Mouse (Mus musculus) lung, postnatal 4 days (tissue): Measurements from ENCODE around the gene Amt.
"Not testable (repeated sequence)": the region's sequence is repeated elsewhere in the genome, so short reads cannot be mapped to it uniquely, and the experiment has no call there.

Experiments
- DNase-seq, 2 experiments: peaks; one replicate each; pipeline ENCODE4 v3.0.0; 2021

Gene Amt

DNA sequence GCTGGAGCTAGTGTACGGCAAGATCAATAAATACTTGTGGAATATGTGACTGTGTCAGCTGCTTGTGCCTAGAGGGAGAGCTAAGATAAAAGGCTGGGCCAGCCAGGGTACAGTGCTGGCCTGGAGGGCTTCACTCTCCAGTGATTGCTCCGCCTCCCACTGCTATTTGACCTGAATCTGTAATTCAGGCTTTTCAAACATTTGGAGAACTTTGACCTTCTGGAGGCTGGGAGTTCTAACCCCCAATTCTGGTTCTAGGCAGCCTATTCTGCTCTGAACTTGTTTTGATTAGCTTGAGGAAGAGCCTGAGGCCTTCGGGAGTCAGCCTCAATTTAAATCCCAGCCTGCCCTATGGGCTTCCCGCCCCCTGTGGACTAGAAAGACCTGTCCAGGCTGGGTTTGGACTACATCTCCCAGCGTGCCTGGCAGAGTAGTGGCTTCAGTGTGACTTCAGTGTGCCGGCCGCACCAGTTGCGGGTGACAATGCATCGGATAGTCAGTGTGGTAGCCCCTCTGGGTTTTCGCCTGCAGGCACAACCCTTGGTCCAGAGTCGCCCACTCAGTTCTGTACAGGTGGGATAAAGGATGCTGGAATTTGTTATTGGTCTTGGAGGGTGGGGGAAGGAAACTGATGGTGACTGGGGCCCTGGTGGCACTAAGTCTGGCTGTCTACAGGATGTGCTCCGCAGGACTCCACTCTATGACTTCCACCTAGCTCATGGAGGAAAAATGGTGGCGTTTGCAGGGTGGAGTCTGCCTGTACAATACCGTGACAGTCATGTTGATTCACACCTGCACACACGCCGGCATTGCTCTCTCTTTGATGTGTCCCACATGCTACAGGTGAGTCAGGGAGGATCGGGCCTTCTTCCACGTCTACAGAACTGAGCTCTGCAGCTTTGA lies at the start of gene Amt:
Gene Amt (plus strand): TSS at position 401 of the 903 bp plus-strand sequence.
- peak; percentile 29 to 57 for DNase-seq

DNA sequence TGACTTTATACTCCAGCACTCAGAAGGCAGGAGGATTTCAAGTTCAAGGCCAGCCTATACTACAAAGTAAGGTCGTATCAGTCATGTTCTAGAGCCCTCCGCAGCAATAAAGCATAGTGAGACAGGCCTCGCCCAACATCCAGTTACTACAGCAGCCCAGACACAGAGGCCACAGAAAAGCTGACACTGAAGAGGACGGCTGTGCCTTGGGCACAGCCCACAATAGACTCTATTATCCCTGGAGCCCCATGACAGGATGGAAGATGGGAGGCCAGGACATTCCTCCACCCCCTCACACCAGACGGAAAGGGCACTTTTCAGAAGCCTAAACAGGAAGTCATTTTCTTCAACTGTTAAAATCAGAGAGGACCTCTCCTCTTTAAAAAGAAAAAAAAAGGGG lies 47.7 kb upstream of the Amt start:
- no peak for DNase-seq

DNA sequence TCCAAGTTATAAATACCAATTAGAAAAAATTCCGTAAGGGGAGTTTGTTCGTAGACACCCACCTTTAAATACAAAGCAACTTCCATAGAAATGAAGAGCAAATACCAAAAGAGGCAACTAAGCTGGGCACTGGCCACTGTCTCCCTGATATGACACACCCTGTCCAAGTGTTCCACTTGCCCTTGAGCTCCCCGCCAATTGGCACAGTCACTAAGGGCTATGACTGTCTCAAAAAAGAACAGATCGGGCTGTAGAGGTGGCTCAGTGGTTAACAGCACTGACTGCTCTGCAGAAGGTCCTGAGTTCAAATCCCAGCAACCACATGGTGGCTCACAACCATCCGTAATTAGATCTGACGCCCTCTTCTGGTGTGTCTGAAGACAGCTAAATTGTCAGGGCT lies 44.8 kb upstream of the Amt start:
- DNase-seq, result no peak

DNA sequence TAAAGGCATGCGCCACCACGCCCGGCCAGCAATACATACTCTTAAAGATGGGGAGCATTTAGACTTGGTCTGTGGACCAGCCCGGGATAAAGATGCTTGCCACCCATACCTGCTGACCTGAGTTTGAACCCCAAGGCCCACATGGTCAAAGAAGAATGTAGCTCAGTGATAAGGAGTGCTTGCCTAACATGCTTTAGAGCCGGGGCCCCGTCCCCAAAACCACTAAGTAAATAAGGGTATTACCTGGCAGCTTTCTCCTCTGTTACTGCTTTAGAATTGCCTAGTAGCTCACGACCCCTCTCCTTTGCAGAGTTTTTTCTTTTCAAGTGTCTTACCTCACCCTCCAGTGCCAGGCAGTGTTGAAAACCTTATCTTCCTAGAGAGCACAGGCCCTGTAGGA lies 43.9 kb upstream of the Amt start:
- no peak for DNase-seq

DNA sequence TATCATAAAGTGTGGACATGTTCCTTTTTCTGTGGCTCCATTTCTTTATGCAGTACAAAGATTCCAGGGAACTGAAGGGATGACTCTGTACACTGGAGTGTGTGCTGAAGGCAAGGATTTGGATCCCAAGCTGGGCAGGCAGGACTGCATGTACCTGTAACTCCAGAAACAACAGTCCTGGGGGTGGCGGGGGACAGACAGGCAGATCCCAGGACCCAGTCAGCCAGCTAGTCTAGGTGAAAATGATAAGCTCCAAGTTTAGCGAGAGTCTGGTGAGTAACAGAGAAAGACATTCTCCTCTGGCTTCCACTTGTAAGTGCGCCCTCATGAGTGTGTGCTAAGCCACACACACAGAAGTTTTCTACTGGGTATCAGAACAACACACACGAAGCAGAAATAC lies 36.1 kb upstream of the Amt start:
- DNase-seq, result no peak

DNA sequence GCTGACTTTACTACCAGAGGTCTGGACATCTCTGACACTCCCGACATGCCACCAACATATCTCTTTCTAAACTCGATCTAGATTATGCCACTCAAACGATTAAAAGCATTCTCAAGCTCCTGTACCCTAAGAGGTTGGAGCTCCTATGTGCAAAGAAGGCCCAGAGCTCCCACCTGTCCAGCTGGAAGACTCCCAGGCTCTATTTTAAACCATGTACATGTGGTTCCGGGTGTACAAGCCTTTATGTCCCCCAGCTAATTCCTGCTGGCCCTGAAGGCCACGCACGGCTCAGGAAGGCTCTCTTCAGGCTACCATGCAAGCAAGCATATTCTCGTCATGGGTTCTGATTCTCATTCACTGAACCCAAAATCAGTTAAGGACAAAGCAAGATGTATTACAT lies 34.8 kb upstream of the Amt start:
- no peak for DNase-seq

DNA sequence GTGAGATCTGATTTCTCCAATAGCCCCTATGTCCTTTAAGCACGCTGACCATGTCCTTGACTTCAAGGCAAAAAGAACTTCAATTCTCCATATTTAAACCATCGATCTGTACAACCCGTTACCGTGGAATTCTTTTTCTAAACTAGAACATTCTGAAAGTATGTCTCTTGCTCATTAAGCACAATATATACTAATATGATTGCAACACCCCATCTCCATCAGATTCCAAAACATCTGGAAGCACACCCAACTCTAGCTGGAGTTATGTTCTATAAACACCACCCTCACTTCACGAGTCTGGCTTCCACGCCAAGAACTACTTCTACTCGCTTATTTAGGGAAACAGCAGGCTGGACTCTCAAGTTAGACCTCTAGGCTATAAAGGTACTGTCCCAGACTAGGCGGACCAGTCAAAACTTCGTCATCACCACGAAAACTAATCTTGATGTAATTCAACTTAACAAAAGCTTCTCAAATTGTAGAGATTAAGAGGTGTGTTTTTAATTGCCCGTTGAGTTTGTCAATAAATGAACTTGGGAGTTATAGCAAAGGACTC lies 34.1 kb upstream of the Amt start:
- DNase-seq, result no peak

DNA sequence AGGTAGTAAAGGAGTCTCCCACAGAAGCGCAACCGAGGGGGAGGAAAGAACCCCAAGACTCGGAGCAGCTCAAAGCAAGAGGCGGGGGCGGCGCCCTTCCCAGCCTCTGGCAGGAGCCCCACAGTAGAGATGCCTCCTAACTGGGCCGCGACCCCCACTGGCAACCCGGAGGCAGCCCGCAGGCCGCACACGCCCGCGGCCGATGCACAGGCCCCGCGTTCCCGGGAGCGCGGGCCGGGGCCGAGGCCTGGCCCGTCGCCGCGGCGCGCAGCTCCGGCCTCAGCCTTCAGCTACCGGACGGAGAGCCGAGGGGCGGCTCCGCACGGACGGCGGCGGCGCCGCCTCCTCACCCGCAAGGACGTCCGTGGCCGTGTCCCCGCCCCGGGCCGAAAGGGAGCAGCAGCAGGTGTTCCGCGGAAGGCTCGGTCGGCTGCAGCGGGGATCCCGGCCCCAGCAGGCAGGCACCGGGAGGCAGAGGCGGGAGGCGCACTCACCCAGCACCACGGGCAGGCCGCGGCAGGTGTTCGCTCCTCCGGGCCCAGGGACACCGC lies 33.4 kb upstream of the Amt start:
- no peak for DNase-seq

DNA sequence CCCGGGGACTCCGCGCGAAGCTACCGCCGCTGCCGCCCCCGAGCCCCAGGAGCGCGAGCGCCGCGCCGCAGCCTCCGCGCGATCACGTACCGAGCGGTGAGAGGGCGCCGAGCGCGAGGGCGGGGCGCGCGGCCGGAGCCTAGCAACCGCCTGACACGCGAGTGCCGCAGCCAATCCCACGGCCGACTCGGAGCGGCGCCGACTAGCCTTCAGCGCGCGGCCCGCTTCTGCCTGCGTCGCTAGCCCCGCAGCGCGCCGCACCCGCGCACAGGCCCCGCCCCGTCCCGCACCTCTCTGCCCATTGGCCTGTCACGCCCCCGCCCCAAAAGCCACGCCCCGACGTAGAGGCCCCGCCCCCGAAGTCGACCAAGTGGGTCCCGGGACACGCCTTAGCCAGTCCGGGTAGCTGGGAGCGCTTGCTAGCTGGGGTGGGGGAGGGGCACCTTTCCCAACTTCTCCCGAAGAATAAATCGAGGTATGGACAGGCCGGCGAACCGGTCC lies 32.9 kb upstream of the Amt start, which contains the start of gene Dag1:
Gene Dag1 (minus strand): TSS at position 269 of the 501 bp plus-strand sequence.
- DNase-seq, result peak; percentile 99 to 100

DNA sequence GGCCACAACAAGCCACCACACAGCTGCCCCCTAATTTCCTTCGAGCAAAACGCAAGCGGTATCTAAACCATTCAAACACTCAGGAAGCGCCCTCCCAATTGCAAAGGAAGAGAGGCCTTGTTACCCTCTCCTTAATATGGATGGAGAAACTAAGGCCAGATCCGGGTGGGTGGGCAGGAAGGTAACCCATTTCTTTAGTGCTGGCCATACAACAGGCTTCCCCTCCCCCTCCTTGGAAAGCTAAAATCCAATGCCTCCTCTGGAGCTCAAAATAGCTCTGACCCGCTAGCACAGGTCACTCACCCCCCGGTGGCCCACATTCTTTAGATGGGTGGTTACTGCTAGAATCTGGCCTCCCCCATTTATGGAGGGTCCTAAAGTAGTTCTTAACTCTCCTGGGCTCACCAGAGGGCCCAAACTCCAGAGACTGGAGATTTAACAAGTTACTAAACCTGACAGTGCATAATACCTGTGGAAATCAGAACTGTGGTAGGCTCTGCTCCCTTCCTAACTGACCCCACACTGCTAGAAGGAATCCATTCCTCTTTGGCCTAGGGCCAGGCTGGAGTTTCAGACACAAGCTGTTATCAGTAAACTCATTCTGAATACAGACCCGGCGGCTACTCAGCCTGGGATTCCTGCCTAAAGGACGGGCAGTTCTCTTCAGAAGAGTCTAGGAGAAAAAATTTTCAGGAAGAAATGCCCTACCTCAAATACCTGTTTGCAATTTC lies 32.3 kb upstream of the Amt start:
- DNase-seq, result peak; percentile 67 to 68

DNA sequence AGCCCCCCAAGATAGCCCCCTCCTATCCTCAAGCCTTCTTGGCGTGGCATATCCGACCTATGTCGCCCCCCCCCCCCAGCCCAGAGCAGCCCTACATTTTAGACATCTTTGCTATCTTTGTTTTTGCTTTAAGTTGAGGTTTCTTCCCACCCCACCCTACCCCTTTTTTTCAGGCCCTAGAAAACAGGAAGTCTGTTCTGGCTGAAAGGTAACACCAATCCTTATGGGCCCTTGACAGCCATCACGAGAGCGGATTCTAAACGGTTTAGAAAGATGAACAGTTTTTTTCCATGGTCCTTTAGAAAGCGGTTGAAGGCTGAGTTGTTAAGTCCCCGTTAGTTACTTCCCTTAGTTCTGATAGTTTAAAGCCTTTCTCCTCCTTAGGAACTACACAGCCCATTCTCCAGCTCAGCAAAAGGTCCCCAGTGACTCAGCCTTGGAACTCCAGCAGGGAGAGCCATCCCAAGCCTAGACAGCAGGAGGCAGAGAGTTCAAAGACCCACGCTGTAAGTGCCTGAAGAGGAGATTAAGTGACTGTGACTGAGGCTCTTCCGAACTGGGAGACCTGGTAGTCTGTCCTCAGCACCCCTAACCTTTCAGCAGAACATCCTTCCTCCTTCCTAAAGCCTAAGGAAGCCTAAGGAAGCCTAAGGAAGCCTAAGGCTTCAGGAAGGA lies 30.3 kb upstream of the Amt start:
- DNase-seq, result no peak

DNA sequence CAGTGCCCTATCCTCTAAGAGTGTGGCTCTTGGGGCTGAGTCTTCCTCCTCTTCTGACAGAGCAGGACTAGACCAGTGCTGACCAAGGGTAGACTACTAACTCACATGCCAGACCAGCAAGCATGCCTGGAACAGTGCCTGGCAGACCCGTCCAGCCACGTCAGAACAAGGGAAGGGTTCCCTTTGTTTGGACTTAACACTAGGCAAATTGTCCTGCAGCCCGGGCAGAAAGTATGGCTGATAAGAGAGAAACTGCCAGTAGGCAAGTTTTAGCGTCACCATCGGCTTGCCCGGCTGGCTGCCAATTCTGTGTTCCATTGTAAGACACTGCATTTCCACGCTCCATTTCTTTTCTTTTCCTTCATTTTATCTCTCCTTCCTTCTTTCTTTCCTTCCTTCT lies 29.0 kb upstream of the Amt start:
- DNase-seq, result peak; percentile 27 to 53

DNA sequence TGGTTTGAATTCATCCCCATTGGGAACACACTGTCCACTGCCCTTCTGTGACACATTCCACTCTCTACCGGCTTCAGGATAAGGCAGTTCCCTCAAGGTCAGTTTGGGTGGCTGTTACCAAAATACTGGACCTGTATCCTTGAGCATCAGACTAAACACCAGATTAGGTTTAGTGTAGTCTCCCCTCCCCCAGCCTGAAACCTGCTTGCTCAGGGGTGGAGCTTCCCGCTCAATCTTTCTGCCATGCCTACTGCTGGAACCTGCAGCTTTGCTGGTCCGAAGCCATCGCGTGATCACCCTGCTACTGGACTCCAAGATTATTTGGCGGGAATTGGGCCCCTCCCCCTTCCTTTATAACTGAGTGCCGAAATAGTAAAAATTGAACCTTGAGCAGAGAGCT lies 28.0 kb upstream of the Amt start:
- DNase-seq, result not testable (repeated sequence)

DNA sequence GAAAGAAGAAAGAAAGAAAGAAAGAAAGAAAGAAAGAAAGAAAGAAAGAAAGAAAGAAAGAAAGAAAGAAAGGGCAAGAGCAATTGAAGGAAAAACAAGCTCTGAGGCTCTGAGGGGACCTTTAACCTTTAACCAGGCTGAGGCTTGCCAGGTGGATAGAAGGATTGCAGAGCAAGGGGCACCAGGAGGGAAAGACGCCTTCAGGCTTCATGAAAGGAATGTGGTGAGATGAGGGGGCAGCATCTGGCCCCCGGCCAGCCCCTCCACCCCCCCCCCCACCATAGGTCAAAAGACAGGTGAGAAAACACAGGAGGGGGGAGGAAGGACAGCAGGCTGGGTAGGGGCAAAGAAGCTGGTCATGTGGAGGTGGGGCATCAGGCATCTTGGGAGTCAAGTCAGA lies 24.7 kb upstream of the Amt start:
- no peak for DNase-seq

DNA sequence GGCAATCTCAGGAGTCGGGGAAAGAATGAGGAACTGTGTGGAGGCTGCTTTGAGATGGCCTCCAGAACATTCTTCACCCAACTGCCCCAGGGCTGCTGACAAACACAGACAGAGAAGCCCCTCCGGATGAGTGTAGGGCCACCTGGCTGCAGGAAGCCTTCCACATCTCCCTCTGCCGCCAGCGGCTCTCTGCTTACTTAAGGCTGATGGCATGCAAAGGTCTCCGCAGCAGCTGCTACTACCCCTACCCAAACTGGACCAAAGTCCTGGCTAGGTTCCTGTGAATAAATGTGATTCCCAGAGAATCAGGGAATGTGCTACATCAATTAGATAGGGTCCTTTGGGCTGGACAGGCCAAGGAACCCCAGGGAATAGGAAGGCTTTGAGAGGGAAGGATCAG lies 24.0 kb upstream of the Amt start:
- DNase-seq, result no peak

DNA sequence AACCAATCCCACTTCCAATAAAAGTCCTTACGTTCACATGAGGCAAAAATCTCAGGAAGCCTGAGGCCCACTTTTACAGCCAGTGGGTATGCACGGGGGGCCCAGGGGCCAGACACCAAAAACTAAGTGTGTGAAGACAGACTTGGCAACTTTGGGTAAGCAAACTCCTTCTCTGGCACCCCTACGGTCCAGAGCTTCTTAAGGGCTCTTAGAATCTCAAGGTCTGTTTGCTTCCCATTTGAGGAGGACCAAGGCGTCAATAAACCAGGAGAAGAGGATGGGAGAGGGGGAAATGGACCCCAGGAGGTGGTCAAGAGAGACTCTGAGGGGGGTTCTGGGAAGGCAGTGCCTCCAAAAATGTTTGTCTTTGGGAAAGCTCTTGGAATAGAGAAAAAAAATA lies 23.2 kb upstream of the Amt start:
- DNase-seq, result peak in 1 of 2 experiments; percentile 35

DNA sequence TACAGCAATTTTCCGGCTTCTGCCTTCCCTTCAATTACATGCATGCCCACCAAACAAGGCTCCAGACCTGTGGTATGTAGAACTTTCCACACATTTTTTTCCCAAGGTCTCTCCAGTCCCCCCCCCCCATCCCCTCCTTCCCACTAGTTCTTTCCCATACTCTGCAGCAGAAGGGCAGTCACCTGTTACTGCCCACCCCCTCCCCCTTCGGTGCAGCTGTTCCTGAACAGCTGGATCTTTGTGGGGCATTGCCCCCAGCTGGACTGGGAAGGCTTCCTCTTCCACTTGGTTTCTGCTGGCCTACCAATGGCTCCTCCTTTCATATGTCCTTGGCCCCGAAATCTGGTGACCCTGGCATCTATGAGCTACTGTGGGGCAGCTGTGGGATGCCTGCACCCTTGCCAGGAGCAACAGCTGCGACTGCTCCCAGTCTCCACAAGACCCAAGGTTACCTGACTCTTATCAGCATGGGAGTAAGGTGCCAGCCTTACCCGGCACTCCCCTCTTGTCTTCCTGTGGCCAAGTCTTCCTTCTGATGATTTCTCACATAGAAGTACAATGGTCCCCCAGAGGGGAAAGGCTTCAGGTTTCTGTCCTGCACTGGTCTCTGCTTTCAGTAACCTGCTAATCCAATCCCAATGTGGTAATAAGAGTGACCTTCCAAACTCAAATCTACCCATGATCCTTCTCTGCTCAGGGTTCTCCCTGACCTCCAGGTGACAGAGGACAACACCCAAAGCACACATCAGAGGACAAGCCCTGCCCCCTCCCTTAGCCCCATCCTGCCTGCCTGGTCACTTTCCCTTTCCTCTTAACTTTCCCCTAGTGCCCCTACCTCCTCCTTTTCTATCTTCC lies 21.9 kb upstream of the Amt start:
- peak in 1 of 2 experiments; percentile 23 for DNase-seq

DNA sequence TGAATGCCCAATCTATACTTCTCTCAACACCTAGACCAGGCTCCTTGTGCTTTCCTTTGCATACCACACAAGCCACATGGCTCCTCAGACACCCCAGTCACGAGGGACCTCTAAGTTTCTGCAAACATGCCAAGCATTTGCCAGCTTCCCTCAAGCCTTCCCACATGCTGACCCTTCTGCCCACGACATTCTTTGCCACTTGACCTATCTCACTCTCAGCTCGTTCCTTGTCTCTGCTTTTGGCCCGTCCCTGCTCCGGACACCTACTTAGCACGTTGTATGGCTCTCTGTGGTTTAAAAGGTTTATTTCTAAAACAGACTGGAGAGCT lies 21.4 kb upstream of the Amt start:
- peak; percentile 64 to 86 for DNase-seq

DNA sequence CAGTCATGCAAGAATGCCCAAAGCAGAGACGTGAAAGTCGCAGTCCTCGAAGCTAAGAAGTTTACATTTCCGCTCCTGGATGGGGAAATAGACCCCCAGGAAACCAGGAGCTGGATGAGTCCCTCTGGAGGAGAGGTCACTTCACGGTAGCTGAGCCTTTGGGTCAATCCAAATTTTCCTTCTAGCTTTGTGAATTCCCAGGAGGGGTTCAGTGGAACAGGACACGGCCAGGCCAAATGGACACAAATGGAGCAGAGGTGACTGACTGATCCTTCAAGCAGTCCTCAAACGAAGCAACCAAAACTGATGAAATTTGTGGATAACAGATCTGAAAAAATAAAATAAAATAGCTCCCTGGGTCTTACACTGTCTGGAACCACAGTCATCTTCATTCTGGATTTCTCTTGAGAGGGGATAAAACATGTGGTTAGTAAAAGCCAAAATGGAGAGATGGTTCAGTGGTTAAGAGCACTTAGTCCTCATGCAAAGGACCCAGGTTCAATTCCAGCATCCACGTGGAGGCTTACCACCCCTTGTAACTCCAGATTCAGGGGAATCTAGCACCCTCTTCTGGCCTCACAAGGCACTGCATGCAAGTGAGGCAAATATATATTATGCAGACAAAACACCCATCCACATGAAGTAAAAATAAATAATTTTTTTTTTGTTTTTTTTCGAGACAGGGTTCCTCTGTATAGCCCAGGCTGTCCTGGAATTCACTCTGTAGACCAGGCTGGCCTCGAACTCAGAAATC lies 17.8 kb upstream of the Amt start:
- peak; percentile 29 to 68 for DNase-seq

DNA sequence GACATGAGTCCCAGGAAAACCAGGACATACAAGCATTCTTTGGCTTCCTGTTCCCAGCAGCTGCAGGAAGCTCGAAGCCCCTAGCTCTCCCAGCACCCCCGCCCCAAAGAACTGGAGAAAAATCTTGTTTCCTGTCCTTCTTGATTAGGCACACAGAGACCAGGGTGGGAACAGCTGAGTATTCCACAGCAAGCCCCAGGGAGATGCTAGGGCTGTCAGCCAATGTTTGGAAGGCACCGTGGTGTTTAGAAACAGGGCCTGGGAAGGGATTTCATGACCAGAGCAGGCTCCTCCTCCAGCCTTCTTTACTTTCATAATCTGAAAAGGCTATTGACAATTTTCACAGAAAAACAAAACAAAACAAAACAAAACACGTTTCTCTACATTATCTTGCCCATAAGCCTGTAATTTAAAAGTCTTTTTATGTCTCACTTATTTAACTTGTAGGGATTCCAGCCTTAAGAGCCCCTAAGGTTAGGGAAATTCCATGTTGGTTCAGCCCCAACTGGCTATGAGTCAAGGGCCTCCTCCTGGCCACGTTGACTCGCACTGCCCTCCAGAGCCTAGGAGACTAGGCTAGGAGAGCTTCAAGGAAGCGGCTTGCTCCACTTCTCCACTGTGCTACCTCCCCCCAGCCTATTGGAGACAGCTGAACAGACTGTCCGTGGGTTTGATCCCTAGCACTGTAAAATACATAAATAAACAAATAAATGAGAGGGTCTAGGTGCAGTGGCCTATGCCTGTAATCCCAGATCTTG lies 16.4 kb upstream of the Amt start:
- peak; percentile 70 to 86 for DNase-seq
